Mouse (Mus musculus) kidney, adult 2 months (tissue): ENCODE results near the gene Fos.

Experiments used
- CTCF ChIP-seq: fragments of 200-500 bp; conservative IDR thresholded peaks from 2 replicates; pipeline ENCODE4 v1.5.1; 2011; ENCODE audit warnings: low read depth, mild to moderate bottlenecking, control low read depth, low read length, moderate library complexity, mixed read lengths; ENCODE audit not compliant: insufficient read depth, insufficient read length
- POLR2A ChIP-seq: fragments of 200-500 bp; IDR thresholded peaks from one replicate; pipeline ENCODE4 v1.6.1; 2011; ENCODE audit warnings: low read depth, low read length, control low read depth

- TF ChIP-seq POLR2A (no peak), CTCF (no peak)
Observed at GRCm38 (mm10) chr12:85459820-85460219, 13.9 kb upstream of the Fos start.
